Mouse (Mus musculus) embryonic fibroblast, embryonic 13.5 days (primary cell): ENCODE measurements around the gene Rsc1a1.

Experiments used
- CTCF ChIP-seq: IDR thresholded peaks from 2 replicates; pipeline ENCODE4 v1.5.1; 2011; ENCODE audit warnings: mild to moderate bottlenecking, control low read depth, low read length, moderate library complexity, borderline replicate concordance; ENCODE audit not compliant: insufficient read depth
- POLR2A ChIP-seq: IDR thresholded peaks from 2 replicates; pipeline ENCODE4 v1.6.1; 2011; ENCODE audit warnings: low read depth, mild to moderate bottlenecking, control low read depth, low read length, moderate library complexity

GRCm38 (mm10) chr4:141708971-141709370, 23.6 kb upstream of the Rsc1a1 start:
- no peak for TF ChIP-seq POLR2A
- no peak for TF ChIP-seq CTCF
